Mouse (Mus musculus): Measurements from ENCODE around the gene Mrpl46. TPM values are rescaled to one million over a fixed set of nuclear protein-coding genes. Genes with fewer than 3 reads are reported as not detected.

Gene Mrpl46
- total RNA-seq, 1 experiment: 34.2 TPM

DNA sequence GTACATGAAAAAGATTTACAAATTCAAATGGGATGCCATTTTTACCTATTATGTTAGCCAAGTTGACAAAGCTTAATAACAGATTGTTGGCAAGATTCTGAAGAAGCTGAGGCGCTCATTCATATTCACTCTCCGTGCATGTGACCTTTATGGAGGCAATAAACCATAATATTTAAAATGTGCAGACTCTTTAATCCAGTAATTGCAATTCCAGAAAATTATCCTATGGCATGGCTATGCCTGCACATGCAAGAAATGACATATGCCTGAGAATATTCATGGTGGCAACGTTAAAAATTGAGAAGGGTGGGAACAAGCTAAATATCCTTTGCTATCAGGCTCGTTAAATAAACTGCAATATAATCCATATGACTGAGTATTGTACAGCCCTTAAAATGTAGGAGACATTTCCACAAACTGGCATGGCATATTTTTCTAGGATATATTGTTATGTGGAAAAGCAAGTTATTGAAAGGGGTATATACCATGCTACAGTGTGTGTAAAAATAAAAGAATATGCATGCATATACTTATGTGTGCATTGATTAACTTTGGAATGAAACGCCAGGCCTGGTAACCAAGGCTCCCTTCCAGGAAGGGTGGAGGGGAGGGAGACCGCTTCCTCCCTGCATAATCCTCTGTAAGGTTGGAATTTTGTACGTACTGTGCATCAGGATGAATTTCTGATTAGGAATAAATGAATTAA lies 29.4 kb downstream of the Mrpl46 start:
- Histone ChIP-seq H3K4me3 (ENCODE audit: insufficient read depth in 1 of 2, low read depth in 1 of 2, low read length in 2 of 2, poor library complexity in 1 of 2, severe bottlenecking in 1 of 2) (no peak overlapping the region), H3K27ac (ENCODE audit: insufficient read depth, low read depth, low read length, poor library complexity, severe bottlenecking) (no peak overlapping the region), H3K9me3 (ENCODE audit: control insufficient read depth, insufficient read depth, low read depth, low read length) (no peaks in the 10 kb centered on the region), H3K4me1 (ENCODE audit: control insufficient read depth in 2 of 2, insufficient read depth in 2 of 2, low read length in 2 of 2, poor library complexity in 1 of 2) (no peaks in the 10 kb centered on the region), H3K9ac (ENCODE audit: insufficient read depth, low read depth, low read length, poor library complexity, severe bottlenecking) (no peak overlapping the region), H3K36me3 (ENCODE audit: control insufficient read depth, insufficient read depth, low read length, poor library complexity, severe bottlenecking) (no peaks in the 10 kb centered on the region)
- in situ Hi-C loops (cut with MboI; ENCODE audit: low sequenced_read_pairs in 2 of 2, unreplicated experiment in 2 of 2): no loop called here
- TF ChIP-seq CHD2 (IDR thresholded peaks at IDR 0.05; ENCODE audit: low read depth, low read length) (no peak), MAFK (IDR thresholded peaks at IDR 0.05; ENCODE audit: insufficient read depth, low read depth, low read length) (no peak)
- no peak for DNase-seq (ENCODE audit: low read depth, low spot score)

- H3K9me3 ChIP-seq (ENCODE audit: control insufficient read depth, insufficient read depth, low read depth, low read length): no peaks in the 10 kb centered on the region
- in situ Hi-C loops (cut with MboI; ENCODE audit: low sequenced_read_pairs in 2 of 2, unreplicated experiment in 2 of 2): no loop called here
- no peak overlapping the region for H3K4me3 ChIP-seq (ENCODE audit: insufficient read depth in 1 of 2, low read depth in 1 of 2, low read length in 2 of 2, poor library complexity in 1 of 2, severe bottlenecking in 1 of 2)
- no peaks in the 10 kb centered on the region for H3K4me1 ChIP-seq (ENCODE audit: control insufficient read depth in 2 of 2, insufficient read depth in 2 of 2, low read length in 2 of 2, poor library complexity in 1 of 2)
- H3K36me3 ChIP-seq (ENCODE audit: control insufficient read depth, insufficient read depth, low read length, poor library complexity, severe bottlenecking): no peaks in the 10 kb centered on the region
- no peak overlapping the region for H3K27ac ChIP-seq (ENCODE audit: insufficient read depth, low read depth, low read length, poor library complexity, severe bottlenecking)
- DNase-seq (ENCODE audit: low read depth, low spot score): no peak
- no peak for TF ChIP-seq HCFC1 (IDR thresholded peaks at IDR 0.05; ENCODE audit: borderline replicate concordance, insufficient read depth, low read length)
- TF ChIP-seq CHD2 (IDR thresholded peaks at IDR 0.05; ENCODE audit: low read depth, low read length): no peak
- no peak for TF ChIP-seq ZNF384 (IDR thresholded peaks at IDR 0.05; ENCODE audit: low read depth, low read length)
- no peak for TF ChIP-seq MAFK (IDR thresholded peaks at IDR 0.05; ENCODE audit: insufficient read depth, low read depth, low read length)
- TF ChIP-seq ZC3H11A (IDR thresholded peaks at IDR 0.05; ENCODE audit: borderline replicate concordance, low read depth, low read length): no peak
- H3K9ac ChIP-seq (ENCODE audit: insufficient read depth, low read depth, low read length, poor library complexity, severe bottlenecking): no peak overlapping the region
These were observed 30.4 kb downstream of the Mrpl46 start for GRCm38 (mm10) chr7:78752961-78753360.

- Histone ChIP-seq H3K9me3 (ENCODE audit: control insufficient read depth, insufficient read depth, low read depth, low read length) (no peaks in the 10 kb centered on the region), H3K27ac (ENCODE audit: insufficient read depth, low read depth, low read length, poor library complexity, severe bottlenecking) (no peak overlapping the region), H3K36me3 (ENCODE audit: control insufficient read depth, insufficient read depth, low read length, poor library complexity, severe bottlenecking) (no peaks in the 10 kb centered on the region), H3K9ac (ENCODE audit: insufficient read depth, low read depth, low read length, poor library complexity, severe bottlenecking) (no peak overlapping the region), H3K4me3 (ENCODE audit: insufficient read depth in 1 of 2, low read depth in 1 of 2, low read length in 2 of 2, poor library complexity in 1 of 2, severe bottlenecking in 1 of 2) (no peak overlapping the region), H3K4me1 (ENCODE audit: control insufficient read depth in 2 of 2, insufficient read depth in 2 of 2, low read length in 2 of 2, poor library complexity in 1 of 2) (no peaks in the 10 kb centered on the region)
- no peak for DNase-seq (ENCODE audit: low read depth, low spot score)
- no peak for TF ChIP-seq HCFC1 (IDR thresholded peaks at IDR 0.05; ENCODE audit: borderline replicate concordance, insufficient read depth, low read length)
- no peak for TF ChIP-seq MAFK (IDR thresholded peaks at IDR 0.05; ENCODE audit: insufficient read depth, low read depth, low read length)
- TF ChIP-seq CHD2 (IDR thresholded peaks at IDR 0.05; ENCODE audit: low read depth, low read length): no peak
- TF ChIP-seq ZC3H11A (IDR thresholded peaks at IDR 0.05; ENCODE audit: borderline replicate concordance, low read depth, low read length): no peak
- no peak for TF ChIP-seq ZNF384 (IDR thresholded peaks at IDR 0.05; ENCODE audit: low read depth, low read length)
- in situ Hi-C loops (cut with MboI; ENCODE audit: low sequenced_read_pairs in 2 of 2, unreplicated experiment in 2 of 2): no loop called here
These were observed 39.5 kb downstream of the Mrpl46 start for GRCm38 (mm10) chr7:78743731-78744385.

DNA sequence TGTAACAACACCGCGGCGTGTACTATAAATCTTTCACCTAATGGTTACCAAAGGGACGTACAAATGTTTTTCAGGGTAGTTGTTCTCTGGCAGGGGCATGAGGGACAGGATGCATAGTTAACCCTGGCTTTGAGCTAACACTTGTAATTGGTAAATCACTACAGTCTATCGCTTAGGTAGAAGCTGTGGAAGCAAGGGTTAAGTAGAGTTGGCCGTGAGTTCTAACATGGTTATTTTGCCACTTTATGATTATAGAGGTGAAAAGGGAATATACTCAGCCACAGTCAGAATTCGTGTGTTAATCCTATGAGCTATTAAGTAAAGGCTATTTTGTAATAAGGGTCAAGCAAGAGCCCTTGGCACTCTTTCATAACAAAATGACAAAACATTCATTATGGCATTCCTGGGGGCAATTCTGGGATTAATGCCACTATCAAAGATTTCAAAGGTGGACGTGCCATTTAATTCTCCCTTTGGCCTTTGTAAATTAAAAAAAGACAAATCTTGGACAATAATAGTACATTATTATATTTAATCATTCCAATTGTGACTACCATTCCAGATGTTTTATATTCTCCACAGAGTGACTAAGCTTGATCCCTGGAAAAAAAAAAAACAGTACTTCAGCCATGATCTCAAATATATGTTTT lies 43.9 kb downstream of the Mrpl46 start:
- H3K27ac ChIP-seq (ENCODE audit: insufficient read depth, low read depth, low read length, poor library complexity, severe bottlenecking): no peak overlapping the region
- H3K4me3 ChIP-seq (ENCODE audit: insufficient read depth in 1 of 2, low read depth in 1 of 2, low read length in 2 of 2, poor library complexity in 1 of 2, severe bottlenecking in 1 of 2): no peak overlapping the region
- in situ Hi-C loops (cut with MboI; ENCODE audit: low sequenced_read_pairs in 2 of 2, unreplicated experiment in 2 of 2): no loop called here
- no peak overlapping the region for H3K9ac ChIP-seq (ENCODE audit: insufficient read depth, low read depth, low read length, poor library complexity, severe bottlenecking)
- no peaks in the 10 kb centered on the region for H3K9me3 ChIP-seq (ENCODE audit: control insufficient read depth, insufficient read depth, low read depth, low read length)
- H3K4me1 ChIP-seq (ENCODE audit: control insufficient read depth in 2 of 2, insufficient read depth in 2 of 2, low read length in 2 of 2, poor library complexity in 1 of 2): no peaks in the 10 kb centered on the region
- no peak for TF ChIP-seq MAFK (IDR thresholded peaks at IDR 0.05; ENCODE audit: insufficient read depth, low read depth, low read length)
- TF ChIP-seq ZC3H11A (IDR thresholded peaks at IDR 0.05; ENCODE audit: borderline replicate concordance, low read depth, low read length): no peak
- no peak for TF ChIP-seq HCFC1 (IDR thresholded peaks at IDR 0.05; ENCODE audit: borderline replicate concordance, insufficient read depth, low read length)
- no peak for DNase-seq (ENCODE audit: low read depth, low spot score)
- no peaks in the 10 kb centered on the region for H3K36me3 ChIP-seq (ENCODE audit: control insufficient read depth, insufficient read depth, low read length, poor library complexity, severe bottlenecking)

Measured in ES-E14 (cell line).